Comparison of ENCODE assay signal across 23 mouse cellular contexts in the genomic region with DNA sequence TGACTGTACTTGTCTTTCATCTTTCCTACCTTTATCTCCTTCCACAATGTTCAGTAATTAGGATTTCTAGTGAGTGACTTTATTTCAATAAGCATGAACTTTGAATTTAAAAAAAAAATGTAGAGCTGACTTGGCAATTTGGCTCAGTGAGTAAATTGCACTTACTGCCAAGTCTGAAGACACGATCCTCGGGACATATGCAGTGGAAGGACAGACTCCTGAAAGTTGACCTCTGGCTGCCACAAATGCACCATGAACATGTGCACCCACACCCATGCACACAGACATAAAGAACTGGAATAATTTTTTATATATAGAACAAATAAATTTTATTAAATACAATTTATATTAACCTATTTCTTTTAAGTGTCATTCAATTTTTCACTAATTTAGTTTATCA. TPM values are rescaled to one million over a fixed set of nuclear protein-coding genes. Genes with fewer than 3 reads are reported as not detected.
"Had no signal": no experiment of that assay in that cellular context is flagged by ENCODE, and none has a peak within 500 bp of the region (broad histone marks: within the 10 kb centered on the region; RNA-seq: fewer than 3 reads in every experiment).

No protein-coding gene starts in this region.

- H3K9ac ChIP-seq: heart, embryonic 12.5 days; hindbrain, embryonic 12.5 days; hindbrain, embryonic 14.5 days; kidney, embryonic 15.5 days; limb, embryonic 13.5 days; limb, embryonic 15.5 days; liver, embryonic 12.5 days; liver, embryonic 14.5 days had no signal

- H3K4me2 ChIP-seq: heart, embryonic 12.5 days; hindbrain, embryonic 12.5 days; hindbrain, embryonic 14.5 days; kidney, embryonic 15.5 days; limb, embryonic 13.5 days; limb, embryonic 15.5 days; liver, embryonic 12.5 days had no signal

- DNase-seq: gastrocnemius, postnatal 25 days; heart, postnatal 10 days; heart, postnatal 4 days; kidney, adult 11 months; kidney, adult 2 months; kidney, adult 9 months; kidney, postnatal 14 days; kidney, postnatal 36 days; layer of hippocampus, adult 9-11 months; layer of hippocampus, postnatal 36 days; left cerebral cortex, postnatal 4 days had no signal

- H3K27ac ChIP-seq: heart, embryonic 10.5 days; hindbrain, embryonic 10.5 days; hindbrain, embryonic 12.5 days; hindbrain, embryonic 14.5 days; kidney, embryonic 15.5 days; kidney, postnatal 0 days; limb, embryonic 13.5 days; limb, embryonic 15.5 days; liver, embryonic 12.5 days; liver, embryonic 14.5 days had no signal

- ATAC-seq: inflammation-experienced regulatory T-cells, adult 6 months; liver, embryonic 12.5 days had no signal

- H3K9me3 ChIP-seq: heart, embryonic 10.5 days; heart, embryonic 12.5 days; hindbrain, embryonic 10.5 days; hindbrain, embryonic 12.5 days; kidney, embryonic 15.5 days; limb, embryonic 13.5 days; limb, embryonic 15.5 days; liver, embryonic 12.5 days had no signal

- H3K27me3 ChIP-seq: heart, embryonic 12.5 days; hindbrain, embryonic 12.5 days; kidney, embryonic 15.5 days; limb, embryonic 13.5 days; limb, embryonic 15.5 days; liver, embryonic 12.5 days had no signal

- H3K4me3 ChIP-seq: heart, embryonic 10.5 days; heart, embryonic 12.5 days; hindbrain, embryonic 10.5 days; hindbrain, embryonic 12.5 days; kidney, embryonic 15.5 days; limb, embryonic 13.5 days; limb, embryonic 15.5 days; liver, embryonic 12.5 days had no signal

- H3K36me3 ChIP-seq: heart, embryonic 10.5 days; kidney, embryonic 15.5 days; limb, embryonic 13.5 days; limb, embryonic 15.5 days; liver, embryonic 12.5 days had no signal

- H3K4me1 ChIP-seq: heart, embryonic 10.5 days; heart, embryonic 12.5 days; hindbrain, embryonic 12.5 days; kidney, embryonic 15.5 days; limb, embryonic 15.5 days; liver, embryonic 12.5 days had no signal

RNA-seq across cellular contexts. Expression of a gene that starts 29.8 kb away (rescaled TPM):
- polyA plus RNA-seq: inflammation-experienced regulatory T-cells, adult 6 months had no signal
